25 mouse cellular contexts compared by ENCODE assay signal in genomic region chr9:81637486-81637885, GRCm38 (mm10). TPM values are rescaled to one million over a fixed set of nuclear protein-coding genes. Genes with fewer than 3 reads are reported as not detected.
"Had no signal": no experiment of that assay in that cellular context is flagged by ENCODE, and none has a peak within 500 bp of the region (broad histone marks: within the 10 kb centered on the region; RNA-seq: fewer than 3 reads in every experiment).

No protein-coding gene starts in this region.

- DNase-seq: cerebellum, adult 9-11 months; cerebellum, postnatal 10 days; cerebellum, postnatal 14 days; cerebellum, postnatal 25 days; cerebellum, postnatal 36 days; embryo, embryonic 11 days; forebrain, postnatal 0 days; gastrocnemius, adult 2 months; gastrocnemius, postnatal 10 days; gastrocnemius, postnatal 14 days; gastrocnemius, postnatal 25 days; gastrocnemius, postnatal 36 days; heart, adult 11 months; heart, adult 2 months had no signal

- H3K27ac ChIP-seq: embryonic facial prominence, embryonic 10.5 days; embryonic facial prominence, embryonic 12.5 days; embryonic facial prominence, embryonic 13.5 days; embryonic facial prominence, embryonic 15.5 days; forebrain, embryonic 10.5 days; forebrain, embryonic 12.5 days; forebrain, embryonic 13.5 days; forebrain, embryonic 15.5 days; gastrocnemius, adult 2 months; heart, adult 2 months; heart, embryonic 10.5 days had no signal

- H3K36me3 ChIP-seq: embryonic facial prominence, embryonic 10.5 days; embryonic facial prominence, embryonic 12.5 days; embryonic facial prominence, embryonic 13.5 days; embryonic facial prominence, embryonic 15.5 days; forebrain, embryonic 10.5 days; forebrain, embryonic 12.5 days; forebrain, embryonic 15.5 days; heart, embryonic 10.5 days had no signal

- H3K9ac ChIP-seq: embryonic facial prominence, embryonic 12.5 days; embryonic facial prominence, embryonic 13.5 days; embryonic facial prominence, embryonic 15.5 days; forebrain, embryonic 12.5 days; forebrain, embryonic 13.5 days; forebrain, embryonic 15.5 days; forebrain, postnatal 0 days had no signal

- H3K4me3 ChIP-seq: embryonic facial prominence, embryonic 10.5 days; embryonic facial prominence, embryonic 12.5 days; embryonic facial prominence, embryonic 13.5 days; embryonic facial prominence, embryonic 15.5 days; erythroblast, embryonic 14.5 days; forebrain, embryonic 10.5 days; forebrain, embryonic 12.5 days; forebrain, embryonic 13.5 days; forebrain, embryonic 15.5 days; gastrocnemius, adult 2 months; heart, adult 2 months; heart, embryonic 10.5 days had no signal

- H3K9me3 ChIP-seq: embryonic facial prominence, embryonic 10.5 days; embryonic facial prominence, embryonic 12.5 days; embryonic facial prominence, embryonic 13.5 days; embryonic facial prominence, embryonic 15.5 days; forebrain, embryonic 10.5 days; forebrain, embryonic 12.5 days; forebrain, embryonic 13.5 days; forebrain, embryonic 15.5 days; heart, embryonic 10.5 days had no signal

RNA-seq across cellular contexts. Expression of gene Htr1b, which starts 3.9 kb away (rescaled TPM):
- total RNA-seq: granulocyte monocyte progenitor cell, adult 5-6 weeks had no signal
- polyA plus RNA-seq: erythroblast, embryonic 14.5 days had no signal
